Mouse (Mus musculus) hindbrain, embryonic 13.5 days (tissue): ENCODE results near the gene Rac2. TPM values are rescaled to one million over a fixed set of nuclear protein-coding genes. Genes with fewer than 3 reads are reported as not detected.

Source experiments
- ATAC-seq: fragments of 200-750 bp; cut with Nextera tagmentation; 2 replicates; pipeline ENCODE4 v1.8.0; 2017; ENCODE audit warnings: moderate TSS enrichment; ENCODE audit not compliant: low FRiP score
- H3K27ac ChIP-seq: fragments of 300-500 bp; sonication (generic); 2 replicates; pipeline ENCODE4 v1.5.1; 2015; ENCODE audit warnings: inconsistent platforms, mild to moderate bottlenecking, moderate library complexity
- H3K27me3 ChIP-seq: fragments of 300-500 bp; sonication (generic); 2 replicates; pipeline ENCODE4 v1.6.1; 2015; ENCODE audit warnings: mild to moderate bottlenecking, inconsistent platforms
- H3K36me3 ChIP-seq: fragments of 300-500 bp; sonication (generic); 2 replicates; pipeline ENCODE4 v1.6.1; 2015; ENCODE audit warnings: mild to moderate bottlenecking, inconsistent platforms
- H3K4me1 ChIP-seq: fragments of 300-500 bp; sonication (generic); replicated peaks from 2 replicates; pipeline ENCODE4 v1.6.1; 2015; ENCODE audit warnings: inconsistent platforms
- H3K4me2 ChIP-seq: fragments of 300-500 bp; sonication (generic); 2 replicates; pipeline ENCODE4 v1.6.1; 2015; ENCODE audit warnings: inconsistent platforms, mild to moderate bottlenecking, moderate library complexity
- H3K4me3 ChIP-seq: fragments of 300-500 bp; sonication (generic); 2 replicates; pipeline ENCODE4 v1.5.1; 2015; ENCODE audit warnings: mild to moderate bottlenecking, inconsistent platforms
- H3K9ac ChIP-seq: fragments of 300-500 bp; sonication (generic); 2 replicates; pipeline ENCODE4 v1.6.1; 2015; ENCODE audit warnings: mild to moderate bottlenecking, inconsistent platforms
- H3K9me3 ChIP-seq: fragments of 300-500 bp; sonication (generic); 2 replicates; pipeline ENCODE4 v1.6.1; 2016; ENCODE audit warnings: inconsistent platforms
- WGBS: fragments of 180-500 bp; shearing (Covaris S2); methylation state at CpG from one replicate; pipeline ENCODE4 v1.1.7; 2015; 5-methylcytosine and 5-hydroxymethylcytosine counted together
- polyA plus RNA-seq: library from polyadenylated mRNA; unstranded; fragments of >200 nt; fragmentation: Nextera tagmentation; extraction: Ambion mirVana; gene quantifications from 2 replicates; pipeline ENCODE4 v1.2.1, GENCODE M21; 2015

Rac2 gene
- polyA plus RNA-seq, 1 experiment from 2014 or later = 8.8 TPM

GRCm38 (mm10) chr15:78587050-78587994, 14.7 kb upstream of the Rac2 start:
- ATAC-seq = peak; percentile 87
- Histone ChIP-seq H3K9me3 (no peaks in the 10 kb centered on the region; the same call in 1 of the 2 replicates), H3K27me3 (0 out of 2 replicates have a peak, but pooled peaks cover 3% of the 10 kb centered on the region), H3K4me1 (peaks cover 5% of the 10 kb centered on the region), H3K36me3 (no peaks in the 10 kb centered on the region), H3K27ac (peak overlapping the region; percentile 48; the same call in 1 of the 2 replicates), H3K9ac (0 out of 2 replicates have a peak overlapping the region, but pooled peaks have one; percentile 19), H3K4me2 (no peak overlapping the region), H3K4me3 (no peak overlapping the region)
- 50% methylated on average over 18 of the region's 18 CpGs for WGBS

- Histone ChIP-seq H3K9ac (no peak overlapping the region), H3K27me3 (0 out of 2 replicates have a peak, but pooled peaks cover 3% of the 10 kb centered on the region), H3K4me2 (no peak overlapping the region), H3K9me3 (no peaks in the 10 kb centered on the region; the same call in 1 of the 2 replicates), H3K4me1 (peaks cover 21% of the 10 kb centered on the region), H3K4me3 (no peak overlapping the region), H3K36me3 (no peaks in the 10 kb centered on the region), H3K27ac (no peak overlapping the region)
- WGBS = 97% methylated on average over 7 of the region's 7 CpGs
- ATAC-seq = no peak
Measured at GRCm38 (mm10) chr15:78585404-78585803, 12.8 kb upstream of the Rac2 start.

GRCm38 (mm10) chr15:78583352-78583751, 10.8 kb upstream of the Rac2 start:
- H3K27me3 ChIP-seq = 0 out of 2 replicates have a peak, but pooled peaks cover 3% of the 10 kb centered on the region
- H3K9ac ChIP-seq = no peak overlapping the region
- no peak overlapping the region for H3K4me2 ChIP-seq
- H3K36me3 ChIP-seq = no peaks in the 10 kb centered on the region
- whole genome bisulfite sequencing = 20% methylated on average over 11 of the region's 11 CpGs
- H3K9me3 ChIP-seq = no peaks in the 10 kb centered on the region; the same call in 1 of the 2 replicates
- H3K4me1 ChIP-seq = peaks cover 32% of the 10 kb centered on the region
- no peak overlapping the region for H3K4me3 ChIP-seq
- no peak overlapping the region for H3K27ac ChIP-seq
- no peak for ATAC-seq

- Histone ChIP-seq H3K9ac (no peak overlapping the region), H3K36me3 (no peaks in the 10 kb centered on the region), H3K4me1 (peaks cover 20% of the 10 kb centered on the region), H3K27ac (no peak overlapping the region), H3K4me2 (no peak overlapping the region), H3K9me3 (no peaks in the 10 kb centered on the region), H3K4me3 (no peak overlapping the region), H3K27me3 (0 out of 2 replicates have a peak, but pooled peaks cover 2% of the 10 kb centered on the region)
- no peak for ATAC-seq
- WGBS = 55% methylated on average over 4 of the region's 4 CpGs
Measured at GRCm38 (mm10) chr15:78576284-78576810, 3.8 kb upstream of the Rac2 start.

- Histone ChIP-seq H3K9me3 (no peaks in the 10 kb centered on the region), H3K4me3 (no peak overlapping the region), H3K4me2 (no peak overlapping the region), H3K36me3 (no peaks in the 10 kb centered on the region), H3K27ac (no peak overlapping the region), H3K27me3 (0 out of 2 replicates have a peak, but pooled peaks cover 2% of the 10 kb centered on the region), H3K4me1 (no peaks in the 10 kb centered on the region), H3K9ac (no peak overlapping the region)
- ATAC-seq = no peak
- WGBS = 89% methylated on average over 5 of the region's 5 CpGs
Measured at GRCm38 (mm10) chr15:78572270-78572600, 348 bp downstream of the Rac2 start.

- no peaks in the 10 kb centered on the region for H3K9me3 ChIP-seq
- H3K4me2 ChIP-seq = no peak overlapping the region
- H3K4me3 ChIP-seq = no peak overlapping the region
- H3K4me1 ChIP-seq = no peaks in the 10 kb centered on the region
- H3K27ac ChIP-seq = no peak overlapping the region
- H3K27me3 ChIP-seq = 0 out of 2 replicates have a peak, but pooled peaks cover 2% of the 10 kb centered on the region
- 73% methylated on average over 16 of the region's 16 CpGs for WGBS
- no peak for ATAC-seq
- no peaks in the 10 kb centered on the region for H3K36me3 ChIP-seq
- no peak overlapping the region for H3K9ac ChIP-seq
Measured at GRCm38 (mm10) chr15:78571554-78572269, 871 bp downstream of the Rac2 start.

GRCm38 (mm10) chr15:78570170-78570569, 2.4 kb downstream of the Rac2 start:
- H3K27ac ChIP-seq = no peak overlapping the region
- ATAC-seq = no peak
- no peaks in the 10 kb centered on the region for H3K36me3 ChIP-seq
- no peaks in the 10 kb centered on the region for H3K9me3 ChIP-seq
- WGBS = 93% methylated on average over 5 of the region's 5 CpGs
- 0 out of 2 replicates have a peak, but pooled peaks cover 5% of the 10 kb centered on the region for H3K27me3 ChIP-seq
- no peak overlapping the region for H3K9ac ChIP-seq
- no peak overlapping the region for H3K4me2 ChIP-seq
- no peaks in the 10 kb centered on the region for H3K4me1 ChIP-seq
- no peak overlapping the region for H3K4me3 ChIP-seq

GRCm38 (mm10) chr15:78567608-78568120, 4.9 kb downstream of the Rac2 start:
- ATAC-seq = no peak

GRCm38 (mm10) chr15:78564764-78565435, 7.7 kb downstream of the Rac2 start:
- H3K27me3 ChIP-seq = 0 out of 2 replicates have a peak, but pooled peaks cover 2% of the 10 kb centered on the region
- no peak overlapping the region for H3K9ac ChIP-seq
- no peaks in the 10 kb centered on the region for H3K36me3 ChIP-seq
- no peaks in the 10 kb centered on the region for H3K9me3 ChIP-seq
- H3K4me1 ChIP-seq = no peaks in the 10 kb centered on the region
- H3K4me2 ChIP-seq = no peak overlapping the region
- ATAC-seq = no peak
- no peak overlapping the region for H3K4me3 ChIP-seq
- H3K27ac ChIP-seq = no peak overlapping the region
- 80% methylated on average over 11 of the region's 11 CpGs for WGBS

More at GRCm38 (mm10) chr15:78567608-78568120, 4.9 kb downstream of the Rac2 start:
- no peak overlapping the region for H3K27ac ChIP-seq
- H3K9ac ChIP-seq = no peak overlapping the region
- no peaks in the 10 kb centered on the region for H3K4me1 ChIP-seq
- no peak overlapping the region for H3K4me3 ChIP-seq
- no peaks in the 10 kb centered on the region for H3K36me3 ChIP-seq
- WGBS = 74% methylated on average over 9 of the region's 9 CpGs
- H3K4me2 ChIP-seq = no peak overlapping the region
- H3K9me3 ChIP-seq = no peaks in the 10 kb centered on the region
- H3K27me3 ChIP-seq = 0 out of 2 replicates have a peak, but pooled peaks cover 5% of the 10 kb centered on the region

GRCm38 (mm10) chr15:78563937-78564336, 8.6 kb downstream of the Rac2 start:
- 86% methylated on average over 5 of the region's 5 CpGs for WGBS
- Histone ChIP-seq H3K36me3 (no peaks in the 10 kb centered on the region), H3K9ac (no peak overlapping the region), H3K4me1 (no peaks in the 10 kb centered on the region), H3K9me3 (no peaks in the 10 kb centered on the region), H3K27ac (no peak overlapping the region), H3K4me3 (no peak overlapping the region), H3K4me2 (no peak overlapping the region), H3K27me3 (0 out of 2 replicates have a peak, but pooled peaks cover 2% of the 10 kb centered on the region)
- ATAC-seq = no peak

- Histone ChIP-seq H3K36me3 (no peaks in the 10 kb centered on the region), H3K9ac (no peak overlapping the region), H3K27me3 (0 out of 2 replicates have a peak, but pooled peaks cover 2% of the 10 kb centered on the region), H3K27ac (no peak overlapping the region), H3K4me3 (no peak overlapping the region), H3K4me2 (no peak overlapping the region), H3K4me1 (no peaks in the 10 kb centered on the region), H3K9me3 (no peaks in the 10 kb centered on the region)
- 97% methylated on average over 3 of the region's 3 CpGs for WGBS
- ATAC-seq = no peak
Measured at GRCm38 (mm10) chr15:78563344-78563743, 9.2 kb downstream of the Rac2 start.
